Mouse (Mus musculus): Measurements from ENCODE around the gene Plxnb2. TPM values are rescaled to one million over a fixed set of nuclear protein-coding genes. Genes with fewer than 3 reads are reported as not detected.

Plxnb2 gene
- total RNA-seq, 2 experiments from 2014 or later, result 49.7 to 59.1 TPM

- H3K4me3 ChIP-seq, result no peak overlapping the region; the same call in 1 of the 2 replicates
- DNase-seq (ENCODE audit: low spot score in 2 of 2), result peak in 1 of 2 experiments; percentile 71
- no peak for TF ChIP-seq CTCF (conservative IDR thresholded peaks at IDR 0.05)
- peak overlapping the region; percentile 74 for H3K27ac ChIP-seq
Measured at GRCm38 (mm10) chr15:89177121-89177520, 3.5 kb downstream of the Plxnb2 start.

- DNase-seq (ENCODE audit: low spot score in 2 of 2), result no peak
- TF ChIP-seq CTCF (conservative IDR thresholded peaks at IDR 0.05), result no peak
- Histone ChIP-seq H3K4me3 (no peak overlapping the region), H3K27ac (no peak overlapping the region)
Measured at GRCm38 (mm10) chr15:89175411-89176155, 5.0 kb downstream of the Plxnb2 start.

- no peak for DNase-seq (ENCODE audit: low spot score in 2 of 2)
- Histone ChIP-seq H3K4me3 (no peak overlapping the region), H3K27ac (no peak overlapping the region)
- no peak for TF ChIP-seq CTCF (conservative IDR thresholded peaks at IDR 0.05)
Measured at GRCm38 (mm10) chr15:89174889-89175339, 5.7 kb downstream of the Plxnb2 start.

DNA sequence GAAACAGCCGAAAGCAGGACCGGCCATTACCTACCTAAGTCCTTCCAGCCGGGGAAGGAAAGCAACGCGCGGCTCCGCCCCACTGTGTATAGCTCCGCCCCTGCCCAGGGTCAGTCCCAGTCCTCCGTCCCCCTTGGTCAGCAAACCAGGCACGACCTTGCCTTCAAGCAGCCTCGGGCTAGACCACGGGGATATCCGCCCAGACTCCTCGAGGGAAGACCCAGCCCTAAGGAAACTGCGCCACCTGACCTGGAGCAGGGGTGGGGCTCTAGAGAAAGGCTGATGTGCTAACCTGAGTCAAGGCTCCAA, 6.7 kb downstream of the Plxnb2 start:
- H3K27ac ChIP-seq, result peak overlapping the region; percentile 85; the same call in 1 of the 2 replicates
- no peak for TF ChIP-seq CTCF (conservative IDR thresholded peaks at IDR 0.05)
- H3K4me3 ChIP-seq, result peak overlapping the region; percentile 68
- no peak for DNase-seq (ENCODE audit: low spot score in 2 of 2)

DNA sequence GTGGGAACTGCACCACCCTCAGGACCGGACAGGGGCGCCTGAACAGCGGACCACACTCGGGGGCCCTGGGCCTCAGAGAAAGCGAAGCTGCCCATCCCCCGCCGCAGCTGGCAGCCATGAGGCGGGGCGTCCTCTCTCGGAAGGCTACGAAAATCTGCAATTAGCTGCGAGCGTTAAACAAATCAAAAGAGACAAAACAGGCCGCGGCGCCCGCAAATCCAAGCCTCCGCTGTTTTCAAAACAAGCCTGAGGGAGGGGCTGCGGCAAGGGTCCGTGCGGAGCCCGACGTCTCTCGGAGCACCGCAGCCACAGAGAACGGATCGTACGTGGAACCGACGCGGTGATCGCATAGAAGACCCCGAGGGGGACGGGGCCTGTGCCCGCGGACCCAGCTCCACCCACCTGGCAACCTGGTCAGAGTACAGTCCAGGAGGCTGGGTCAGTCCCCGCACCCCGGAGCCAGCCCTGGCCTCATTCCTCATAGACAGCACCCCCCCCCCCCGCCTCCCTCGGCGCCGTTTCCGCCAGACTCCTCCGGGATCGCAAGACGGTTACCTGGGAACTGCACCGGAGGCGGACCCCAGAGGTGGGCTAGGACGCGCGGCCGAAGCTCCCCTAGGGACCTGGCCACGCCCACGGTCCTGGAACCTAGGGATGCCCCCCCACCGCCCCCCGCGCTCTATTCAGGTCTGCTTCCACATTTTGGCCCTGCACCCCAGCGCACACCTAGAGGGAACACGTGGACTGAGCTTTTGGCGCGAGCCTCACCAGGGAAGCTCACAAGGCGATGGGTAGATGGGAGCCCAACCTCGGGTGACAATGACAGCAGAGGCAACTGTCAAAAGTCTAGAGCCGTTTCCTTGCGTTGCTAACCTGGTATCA, 7.3 kb downstream of the Plxnb2 start:
- no peak for DNase-seq (ENCODE audit: low spot score in 2 of 2)
- H3K4me3 ChIP-seq, result peak overlapping the region; percentile 68
- H3K27ac ChIP-seq, result peak overlapping the region; percentile 85
- no peak; the same call in 1 of the 2 replicates for TF ChIP-seq CTCF (conservative IDR thresholded peaks at IDR 0.05)

DNA sequence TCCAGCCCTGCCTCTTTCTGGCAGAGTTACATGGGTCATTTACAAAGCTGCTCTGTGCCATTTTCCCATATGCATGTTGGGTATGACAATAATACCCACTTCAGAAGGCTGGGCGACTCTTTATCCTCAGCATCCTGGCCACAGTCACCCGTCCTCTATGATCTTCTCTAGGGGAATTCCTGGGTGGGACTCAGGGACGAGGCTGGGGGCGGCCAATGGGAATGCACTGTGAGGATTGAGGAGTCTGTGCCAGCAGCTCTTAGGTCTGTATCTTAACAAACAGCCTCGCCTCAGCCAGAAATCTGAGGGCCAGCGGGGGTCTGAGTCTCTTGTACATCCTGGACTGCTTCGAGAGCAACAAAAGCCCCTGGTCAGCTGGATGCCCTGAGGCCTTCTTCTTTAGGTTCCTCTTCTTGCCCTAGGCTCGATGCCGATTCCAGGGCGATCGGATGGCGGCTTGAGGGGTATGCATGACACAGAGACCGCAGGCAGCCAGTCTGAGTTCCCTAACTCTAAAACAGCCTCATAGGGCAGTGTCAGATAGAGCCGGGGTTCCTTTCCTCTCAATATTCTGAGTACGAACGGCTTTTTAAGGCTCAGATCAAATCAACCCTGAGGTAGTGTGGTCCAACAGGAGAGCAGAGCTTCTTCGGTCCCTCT, 8.2 kb downstream of the Plxnb2 start:
- DNase-seq (ENCODE audit: low spot score in 2 of 2), result no peak
- peak overlapping the region; percentile 85 for H3K27ac ChIP-seq
- TF ChIP-seq CTCF (conservative IDR thresholded peaks at IDR 0.05), result no peak
- H3K4me3 ChIP-seq, result peak overlapping the region; percentile 68

- no peak for TF ChIP-seq CTCF (conservative IDR thresholded peaks at IDR 0.05)
- Histone ChIP-seq H3K27ac (no peak overlapping the region), H3K4me3 (no peak overlapping the region)
- DNase-seq (ENCODE audit: low spot score in 2 of 2), result no peak
Measured at GRCm38 (mm10) chr15:89171526-89172051, 9.0 kb downstream of the Plxnb2 start.

GRCm38 (mm10) chr15:89170102-89170501, 10.5 kb downstream of the Plxnb2 start:
- H3K4me3 ChIP-seq, result no peak overlapping the region
- no peak for TF ChIP-seq CTCF (conservative IDR thresholded peaks at IDR 0.05)
- peak overlapping the region; percentile 85 for H3K27ac ChIP-seq
- DNase-seq (ENCODE audit: low spot score in 2 of 2), result no peak

DNA sequence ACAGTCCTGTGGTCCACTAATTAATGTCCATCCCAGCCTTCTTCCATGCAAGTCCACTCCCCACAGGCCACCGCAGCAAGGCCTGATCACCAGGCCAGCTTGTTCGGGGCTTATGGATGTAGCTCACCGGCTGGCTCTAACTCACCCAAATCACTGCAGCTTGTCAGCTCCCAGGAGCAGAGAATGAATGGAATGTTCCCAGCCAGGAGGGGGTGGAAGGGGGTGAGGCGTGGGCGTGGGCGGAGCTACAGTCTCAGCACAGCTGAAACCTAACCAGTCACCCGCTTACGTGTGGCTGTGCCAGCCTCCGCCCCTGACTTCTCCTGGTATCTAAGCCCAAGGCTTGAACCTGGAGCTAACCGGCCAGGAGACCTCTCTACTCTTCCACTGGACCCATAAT, 11.2 kb downstream of the Plxnb2 start:
- peak; percentile 82 to 86 for DNase-seq (ENCODE audit: low spot score in 2 of 2)
- no peak for TF ChIP-seq CTCF (conservative IDR thresholded peaks at IDR 0.05)
- peak overlapping the region; percentile 30; the same call in 1 of the 2 replicates for H3K4me3 ChIP-seq
- H3K27ac ChIP-seq, result peak overlapping the region; percentile 85

DNA sequence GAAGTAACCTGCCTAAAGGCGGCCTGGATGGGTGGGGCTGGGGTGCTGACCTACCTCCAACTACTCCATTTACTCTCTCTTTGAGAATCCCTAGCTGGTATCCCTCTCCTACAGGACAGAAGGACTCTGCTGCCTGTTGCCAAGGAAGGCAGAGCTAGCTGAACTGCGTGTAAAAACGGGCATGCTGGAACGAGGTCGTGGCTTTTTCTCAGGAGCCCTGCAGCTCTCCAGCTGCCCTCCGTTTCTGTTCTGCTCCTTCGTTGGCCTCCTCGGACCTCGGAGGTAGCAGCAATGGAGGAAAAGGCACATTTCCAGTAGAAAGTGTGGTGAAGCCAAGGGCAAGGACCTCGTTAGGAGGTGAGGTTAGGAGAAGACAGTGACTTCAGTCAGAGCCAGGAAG, 11.7 kb downstream of the Plxnb2 start:
- Histone ChIP-seq H3K4me3 (peak overlapping the region; percentile 30; the same call in 1 of the 2 replicates), H3K27ac (peak overlapping the region; percentile 85)
- DNase-seq (ENCODE audit: low spot score in 2 of 2), result no peak
- no peak for TF ChIP-seq CTCF (conservative IDR thresholded peaks at IDR 0.05)

DNA sequence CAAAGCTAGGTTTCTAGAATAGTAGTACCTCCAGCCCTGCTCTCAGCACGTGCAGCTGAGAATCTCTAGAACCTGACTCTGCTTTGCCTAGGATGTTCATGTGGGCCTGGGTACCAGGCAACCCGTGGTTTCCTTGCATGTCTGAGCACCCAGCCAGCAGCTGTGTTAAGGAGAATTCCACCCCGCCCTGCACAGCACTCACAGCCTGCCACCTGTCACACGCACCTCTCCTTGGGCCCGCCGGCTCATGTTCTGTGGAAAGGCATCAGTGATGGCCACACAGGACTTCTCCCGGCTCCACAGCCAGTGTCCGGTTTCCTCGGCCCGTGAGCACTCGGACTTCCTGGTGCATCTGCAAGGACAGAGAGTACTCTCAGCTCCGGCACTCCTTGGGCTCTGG, 15.1 kb downstream of the Plxnb2 start:
- H3K4me3 ChIP-seq, result no peak overlapping the region
- H3K27ac ChIP-seq, result no peak overlapping the region
- DNase-seq (ENCODE audit: low spot score in 2 of 2), result no peak
- TF ChIP-seq CTCF (conservative IDR thresholded peaks at IDR 0.05), result no peak

DNA sequence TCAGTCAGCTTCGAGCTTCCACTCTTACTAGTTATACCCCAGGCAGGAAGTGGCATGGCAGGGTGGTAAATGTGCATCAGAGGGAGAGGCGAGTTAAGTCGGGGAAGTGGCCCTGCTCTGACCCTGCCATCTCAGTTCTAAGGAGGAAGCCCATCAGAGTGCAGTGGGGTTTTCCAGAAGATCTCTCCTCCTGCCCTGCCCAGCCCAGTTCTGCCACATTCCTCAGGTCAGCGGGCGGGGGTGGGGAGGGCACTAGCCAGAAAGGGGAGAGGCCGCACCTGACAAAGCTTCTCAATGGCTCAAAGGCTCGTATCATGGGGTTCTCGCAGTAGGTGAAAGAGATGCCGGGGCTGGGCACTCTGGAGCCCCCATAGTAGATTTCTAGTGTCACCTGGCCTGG, 19.2 kb downstream of the Plxnb2 start:
- Histone ChIP-seq H3K27ac (no peak overlapping the region), H3K4me3 (no peak overlapping the region)
- no peak for TF ChIP-seq CTCF (conservative IDR thresholded peaks at IDR 0.05)
- DNase-seq (ENCODE audit: low spot score in 2 of 2), result no peak

GRCm38 (mm10) chr15:89158516-89158915, 22.1 kb downstream of the Plxnb2 start:
- H3K27ac ChIP-seq, result no peak overlapping the region
- no peak for TF ChIP-seq CTCF (conservative IDR thresholded peaks at IDR 0.05)

More at GRCm38 (mm10) chr15:89158516-89158915, 22.1 kb downstream of the Plxnb2 start:
- H3K4me3 ChIP-seq, result no peak overlapping the region
- DNase-seq (ENCODE audit: low spot score in 2 of 2), result no peak

Measured in layer of hippocampus, adult 2 months (tissue).